Comparison of ENCODE assay signal across 24 mouse cellular contexts in the genomic region with DNA sequence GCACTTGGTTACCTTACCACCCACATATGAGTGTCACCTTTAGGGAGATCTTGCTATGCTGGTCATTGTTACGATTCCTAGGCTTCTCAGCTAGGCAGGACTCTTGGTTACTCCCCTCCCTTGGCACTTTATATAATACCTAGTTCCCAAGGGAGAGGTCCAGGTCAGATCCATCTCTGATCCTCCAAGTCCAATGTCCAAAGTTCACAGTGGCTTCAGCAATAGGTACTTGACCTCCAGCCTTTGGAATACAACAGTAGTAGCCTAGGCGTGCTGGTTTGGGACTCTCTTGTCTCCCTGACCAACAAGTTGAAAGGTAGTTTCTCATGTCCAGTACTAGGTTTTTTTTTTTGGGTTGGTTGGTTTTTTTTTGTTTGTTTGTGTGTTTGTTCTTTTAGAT. TPM values are rescaled to one million over a fixed set of nuclear protein-coding genes. Genes with fewer than 3 reads are reported as not detected.
DNase-seq lines count a peak whose midpoint lies in the region; ATAC-seq and TF ChIP-seq lines count a peak whose summit lies in the region.
"Had no signal": no experiment of that assay in that cellular context is flagged by ENCODE, and none has a peak within 500 bp of the region (broad histone marks: within the 10 kb centered on the region; RNA-seq: fewer than 3 reads in every experiment).

No protein-coding gene starts in this region.

- no peaks in the 10 kb centered on the region for H3K27me3 ChIP-seq in liver, embryonic 14.5 days (ENCODE audit: control insufficient read depth, insufficient read depth, low read length)
- H3K27me3 ChIP-seq: hindbrain, embryonic 12.5 days had no signal

- H3K4me1 ChIP-seq in liver, embryonic 14.5 days (replicated peaks; ENCODE audit: control insufficient read depth in 2 of 2, insufficient read depth in 2 of 2, low read length in 1 of 2), result peaks cover 0 to 8% of the 10 kb centered on the region in 2 experiments
- H3K4me1 ChIP-seq: embryonic facial prominence, embryonic 13.5 days; hindbrain, embryonic 12.5 days had no signal

- peak; percentile 21 for DNase-seq in kidney, adult 11 months
- no peak for DNase-seq in kidney, adult 18-20 months
- peak; percentile 9 to 41 for DNase-seq in kidney, postnatal 36 days
- DNase-seq in kidney, postnatal 4 days, result no peak
- no peak for DNase-seq in liver, embryonic 14.5 days (ENCODE audit: low read depth in 3 of 3, low spot score in 3 of 3)
- no peak for DNase-seq in adipocyte (ENCODE audit: low spot score)
- DNase-seq in gastrocnemius, adult 2 months, result no peak
- DNase-seq: adrenal gland, postnatal 14 days; cerebellum, adult 11-12 months; cerebellum, adult 9-11 months; cerebellum, postnatal 36 days; gastrocnemius, postnatal 36 days; heart, adult 11 months; heart, postnatal 4 days had no signal

- no peak for TF ChIP-seq CTCF in liver, embryonic 14.5 days (IDR thresholded peaks at IDR 0.05; ENCODE audit: low read depth)
- TF ChIP-seq CTCF in gastrocnemius, adult 2 months (IDR thresholded peaks at IDR 0.05), result no peak

- H3K4me2 ChIP-seq in liver, embryonic 14.5 days (ENCODE audit: low read depth), result peak overlapping the region; percentile 69
- H3K4me2 ChIP-seq: embryonic facial prominence, embryonic 13.5 days; heart, embryonic 13.5 days; hindbrain, embryonic 12.5 days had no signal

- no peak overlapping the region for H3K4me3 ChIP-seq in liver, embryonic 14.5 days (ENCODE audit: insufficient read depth in 1 of 2, low read depth in 2 of 2, low read length in 2 of 2)
- no peak overlapping the region for H3K4me3 ChIP-seq in gastrocnemius, adult 2 months
- H3K4me3 ChIP-seq: embryonic facial prominence, embryonic 13.5 days; forebrain, embryonic 10.5 days; heart, embryonic 13.5 days; hindbrain, embryonic 12.5 days had no signal

- no peak for TF ChIP-seq EP300 in liver, embryonic 14.5 days (IDR thresholded peaks at IDR 0.05; ENCODE audit: low read depth)

- no peak overlapping the region for H3K9ac ChIP-seq in liver, embryonic 14.5 days (replicated peaks)
- H3K9ac ChIP-seq: embryonic facial prominence, embryonic 13.5 days; heart, embryonic 13.5 days; hindbrain, embryonic 12.5 days had no signal

- peaks cover 10% of the 10 kb centered on the region for H3K36me3 ChIP-seq in liver, embryonic 14.5 days (replicated peaks; ENCODE audit: control insufficient read depth, insufficient read depth, low read depth)
- H3K36me3 ChIP-seq: embryonic facial prominence, embryonic 13.5 days; hindbrain, embryonic 12.5 days had no signal

- no peak overlapping the region for H3K27ac ChIP-seq in liver, embryonic 14.5 days
- H3K27ac ChIP-seq in gastrocnemius, adult 2 months, result no peak overlapping the region
- H3K27ac ChIP-seq: embryonic facial prominence, embryonic 13.5 days; forebrain, embryonic 10.5 days; heart, embryonic 13.5 days; hindbrain, embryonic 12.5 days had no signal

- 82% methylated on average over 2 of the region's 2 CpGs for WGBS in liver, embryonic 14.5 days (ENCODE audit: insufficient replicate concordance)

- intact Hi-C loops in gastrocnemius, adult 2 months (cut with DNase I), result loop anchor here (10.0 kb wide), 1 partner anchor 106 kb away; no protein-coding TSS in a partner anchor

- ATAC-seq in liver, embryonic 14.5 days (ENCODE audit: insufficient read depth), result no peak
- ATAC-seq: forebrain, embryonic 14.5 days had no signal

- H3K9me3 ChIP-seq in liver, embryonic 14.5 days (ENCODE audit: control insufficient read depth, low read length), result no peaks in the 10 kb centered on the region
- H3K9me3 ChIP-seq: embryonic facial prominence, embryonic 13.5 days; forebrain, embryonic 10.5 days; heart, embryonic 13.5 days; hindbrain, embryonic 12.5 days had no signal

RNA-seq across cellular contexts. Expression of gene Pdzd11, which starts 2.7 kb away (rescaled TPM):
- 19.3 and 27.1 TPM in 2 replicates for polyA plus RNA-seq in liver, embryonic 14.5 days (2012; rRNA removed)
- 67.2 and 70.0 TPM in 2 replicates for polyA plus RNA-seq in liver, embryonic 14.5 days (2014; fragmentation: Nextera tagmentation; extraction: Ambion mirVana)
- 10 to 100 TPM; 10.6 to 14.5 TPM for total RNA-seq in gastrocnemius, adult 2 months (2021)

RNA-seq across cellular contexts. Expression of gene Kif4, which starts 3.5 kb away (rescaled TPM):
- polyA plus RNA-seq in liver, embryonic 14.5 days (2012; rRNA removed), result 7.1 and 14.6 TPM in 2 replicates
- polyA plus RNA-seq in liver, embryonic 14.5 days (2014; fragmentation: Nextera tagmentation; extraction: Ambion mirVana), result 23.5 and 24.7 TPM in 2 replicates
- total RNA-seq in gastrocnemius, adult 2 months (2021), result under 1 TPM; 0.15 to 0.22 TPM

RNA-seq across cellular contexts. Expression of gene Arr3, which starts 23.8 kb away (rescaled TPM):
- polyA plus RNA-seq in liver, embryonic 14.5 days (2012; rRNA removed), result not detected in 2 replicates
- not detected in 2 replicates for polyA plus RNA-seq in liver, embryonic 14.5 days (2014; fragmentation: Nextera tagmentation; extraction: Ambion mirVana)
- not detected for total RNA-seq in gastrocnemius, adult 2 months (2021)
- total RNA-seq: adrenal gland, adult 18-20 months; adrenal gland, postnatal 14 days; gastrocnemius, adult 8-10 months; gastrocnemius, postnatal 36 days; heart, postnatal 4 days; MEL had no signal
- polyA plus RNA-seq: C2C12; embryonic facial prominence, embryonic 13.5 days; forebrain, embryonic 10.5 days; forebrain, embryonic 14.5 days had no signal

RNA-seq across cellular contexts. Expression of gene P2ry4, which starts 34.4 kb away (rescaled TPM):
- 0.18 and 0.24 TPM in 2 replicates for polyA plus RNA-seq in liver, embryonic 14.5 days (2012; rRNA removed)
- 0.32 and 0.35 TPM in 2 replicates for polyA plus RNA-seq in liver, embryonic 14.5 days (2014; fragmentation: Nextera tagmentation; extraction: Ambion mirVana)
- under 1 TPM in 1 of 2 experiments, not detected in 1; 0.06 TPM for total RNA-seq in gastrocnemius, adult 2 months (2021)
- total RNA-seq: adrenal gland, adult 18-20 months; gastrocnemius, adult 8-10 months; gastrocnemius, postnatal 36 days; heart, postnatal 4 days; MEL had no signal
- polyA plus RNA-seq: C2C12; embryonic facial prominence, embryonic 13.5 days; forebrain, embryonic 10.5 days; forebrain, embryonic 14.5 days; heart, embryonic 13.5 days; heart, postnatal 0 days; hindbrain, embryonic 12.5 days had no signal

RNA-seq across cellular contexts. Expression of gene Awat1, which starts 57.0 kb away (rescaled TPM):
- polyA plus RNA-seq in liver, embryonic 14.5 days (2012; rRNA removed), result 0.03 TPM in 1 of 2 replicates, not detected in the other
- 0.09 TPM in 1 of 2 replicates, not detected in the other for polyA plus RNA-seq in liver, embryonic 14.5 days (2014; fragmentation: Nextera tagmentation; extraction: Ambion mirVana)
- not detected for total RNA-seq in gastrocnemius, adult 2 months (2021)
- total RNA-seq: adrenal gland, adult 18-20 months; adrenal gland, postnatal 14 days; gastrocnemius, adult 8-10 months; gastrocnemius, postnatal 36 days; heart, postnatal 4 days; MEL had no signal
- polyA plus RNA-seq: C2C12; embryonic facial prominence, embryonic 13.5 days; forebrain, embryonic 10.5 days; forebrain, embryonic 14.5 days; heart, embryonic 13.5 days; heart, postnatal 0 days; hindbrain, embryonic 12.5 days had no signal

Comparison
In these comparisons a context has a peak if more than half of its experiments do, and no peak if none do; other contexts are left out.
1. DNase-seq: peak in kidney, adult 11 months (single experiment) and kidney, postnatal 36 days (2 of 2); none in kidney, adult 18-20 months (single experiment), kidney, postnatal 4 days (0 of 2), liver, embryonic 14.5 days (0 of 3), adipocyte (single experiment) and gastrocnemius, adult 2 months (single experiment).